Mouse (Mus musculus) forebrain, embryonic 14.5 days (tissue): ENCODE data around the gene Abcg1. TPM values are rescaled to one million over a fixed set of nuclear protein-coding genes. Genes with fewer than 3 reads are reported as not detected.

Experiments
- ATAC-seq: fragments of 200-750 bp; cut with Nextera tagmentation; 2 replicates; pipeline ENCODE4 v1.8.0; 2017; ENCODE audit warnings: mild to moderate bottlenecking, moderate library complexity
- DNase-seq: peaks from one replicate; pipeline ENCODE4 v3.0.0-alpha.2; 2015; ENCODE audit warnings: low spot score
- H3K27ac ChIP-seq: fragments of 300-500 bp; sonication (generic); 2 replicates; pipeline ENCODE4 v1.5.1; 2014; ENCODE audit warnings: low read depth, mild to moderate bottlenecking, control low read depth, low read length, moderate library complexity
- H3K27me3 ChIP-seq: fragments of 300-500 bp; sonication (generic); replicated peaks from 2 replicates; pipeline ENCODE4 v1.6.1; 2014; ENCODE audit warnings: low read length, control low read depth, mixed read lengths; ENCODE audit not compliant: control insufficient read depth, insufficient read depth
- H3K36me3 ChIP-seq: fragments of 300-500 bp; sonication (generic); 2 replicates; pipeline ENCODE4 v1.6.1; 2014; ENCODE audit warnings: low read length, control low read depth; ENCODE audit not compliant: control insufficient read depth, insufficient read depth
- H3K4me1 ChIP-seq: fragments of 300-500 bp; sonication (generic); 2 replicates; pipeline ENCODE4 v1.6.1; 2014; ENCODE audit warnings: antibody characterized with exemption, low read length, control low read depth; ENCODE audit not compliant: control insufficient read depth, insufficient read depth
- H3K4me2 ChIP-seq: fragments of 300-500 bp; sonication (generic); 2 replicates; pipeline ENCODE4 v1.6.1; 2014; ENCODE audit warnings: mild to moderate bottlenecking, control low read depth, low read length
- H3K4me3 ChIP-seq: fragments of 300-500 bp; sonication (generic); 2 replicates; pipeline ENCODE4 v1.5.1; 2014; ENCODE audit warnings: low read depth, low read length, control low read depth
- H3K9ac ChIP-seq: fragments of 300-500 bp; sonication (generic); 2 replicates; pipeline ENCODE4 v1.6.1; 2014; ENCODE audit warnings: mild to moderate bottlenecking, low read length, control low read depth, moderate library complexity
- H3K9me3 ChIP-seq: fragments of 300-500 bp; sonication (generic); replicated peaks from 2 replicates; pipeline ENCODE4 v1.6.1; 2016; ENCODE audit warnings: low read length, control low read depth, mixed read lengths; ENCODE audit not compliant: control insufficient read depth
- WGBS: fragments of 180-500 bp; shearing (Covaris S2); extraction: QIAGEN DNeasy Blood & Tissue Kit; methylation state at CpG from one replicate; pipeline ENCODE4 v1.1.7; 2014; 5-methylcytosine and 5-hydroxymethylcytosine counted together
- polyA plus RNA-seq: library from polyadenylated mRNA; unstranded; fragments of >200 nt; fragmentation: Nextera tagmentation; extraction: Ambion mirVana; gene quantifications from 2 replicates; pipeline ENCODE4 v1.2.1, GENCODE M21; 2014

Gene Abcg1
- polyA plus RNA-seq, 1 experiment from 2014 or later = 16.8 TPM

DNA sequence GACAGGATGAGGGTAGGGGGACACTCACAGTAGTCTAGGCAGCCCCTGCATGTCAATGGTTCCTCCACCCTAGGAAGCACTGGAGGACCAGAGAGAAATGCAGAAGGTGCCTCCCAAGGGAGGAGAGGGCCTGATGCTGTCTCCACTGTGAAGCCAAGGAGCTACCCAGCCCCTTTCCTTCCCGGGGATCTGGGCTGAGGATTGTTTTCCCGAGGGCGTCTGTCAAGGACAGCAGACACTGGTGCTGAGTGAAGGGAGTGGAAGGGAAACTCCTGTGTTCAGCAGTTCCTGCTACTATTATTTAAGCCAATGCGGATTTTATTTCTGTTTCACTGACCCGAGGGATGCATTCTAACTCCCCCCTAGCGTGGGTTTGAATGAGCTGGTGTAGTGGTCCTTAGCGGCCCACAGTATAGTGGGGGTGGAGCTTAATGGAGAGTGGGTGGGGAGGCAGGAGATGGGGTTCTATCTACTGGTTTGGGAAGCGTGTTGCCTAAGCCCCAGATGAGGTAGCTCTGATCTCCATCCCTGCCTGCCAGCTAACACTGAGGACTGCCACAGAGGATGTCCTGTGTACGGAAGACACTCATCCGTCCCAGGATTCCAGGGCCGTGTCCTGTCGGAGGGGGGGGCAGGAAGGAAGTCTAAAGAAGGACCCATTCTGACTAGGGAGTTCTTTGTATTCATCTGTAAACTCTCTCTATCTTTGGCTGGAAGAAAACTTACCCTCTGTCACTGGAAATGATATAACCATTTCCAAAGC lies 21.8 kb downstream of the Abcg1 start:
- no peak for DNase-seq
- Histone ChIP-seq H3K27me3 (no peaks in the 10 kb centered on the region), H3K36me3 (no peaks in the 10 kb centered on the region), H3K27ac (no peak overlapping the region), H3K9ac (no peak overlapping the region), H3K9me3 (no peaks in the 10 kb centered on the region), H3K4me2 (no peak overlapping the region), H3K4me3 (no peak overlapping the region), H3K4me1 (peaks cover 1% of the 10 kb centered on the region)
- WGBS = 61% methylated on average over 12 of the region's 12 CpGs
- no peak for ATAC-seq

GRCm38 (mm10) chr17:31082296-31083078 lies 25.0 kb downstream of the Abcg1 start:
- 92% methylated on average over 4 of the region's 4 CpGs for WGBS
- H3K9ac ChIP-seq = no peak overlapping the region
- no peak for DNase-seq
- no peak overlapping the region for H3K27ac ChIP-seq
- H3K4me1 ChIP-seq = no peaks in the 10 kb centered on the region
- ATAC-seq = no peak
- no peak overlapping the region for H3K4me3 ChIP-seq
- H3K4me2 ChIP-seq = no peak overlapping the region
- no peaks in the 10 kb centered on the region for H3K36me3 ChIP-seq
- H3K9me3 ChIP-seq = no peaks in the 10 kb centered on the region
- no peaks in the 10 kb centered on the region for H3K27me3 ChIP-seq

DNA sequence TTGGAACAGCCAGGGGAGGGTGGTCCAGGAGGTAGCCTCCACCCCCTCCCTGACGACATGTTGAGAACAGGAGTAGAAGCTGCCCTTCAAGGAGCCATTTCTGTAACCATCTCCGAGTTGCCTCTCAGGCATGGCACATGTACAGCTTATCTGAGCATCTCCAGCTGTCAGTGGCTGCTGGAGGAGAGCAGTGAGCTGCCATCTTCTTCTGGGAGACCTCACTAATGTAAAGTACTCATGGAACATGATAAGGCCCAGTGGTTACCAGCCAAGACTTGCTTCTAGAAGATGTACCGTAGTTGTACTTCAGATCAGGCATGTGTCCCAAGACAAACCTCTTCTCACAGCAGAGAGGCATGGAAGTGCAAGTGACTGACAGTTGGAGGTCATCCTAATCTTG lies 28.0 kb downstream of the Abcg1 start:
- DNase-seq = no peak
- no peak overlapping the region for H3K4me2 ChIP-seq
- peaks cover 17% of the 10 kb centered on the region for H3K4me1 ChIP-seq
- H3K9me3 ChIP-seq = no peaks in the 10 kb centered on the region
- no peak for ATAC-seq
- no peak overlapping the region for H3K9ac ChIP-seq
- WGBS = 89% methylated on average over 3 of the region's 3 CpGs
- H3K36me3 ChIP-seq = no peaks in the 10 kb centered on the region
- H3K4me3 ChIP-seq = no peak overlapping the region
- no peaks in the 10 kb centered on the region for H3K27me3 ChIP-seq
- H3K27ac ChIP-seq = no peak overlapping the region

GRCm38 (mm10) chr17:31086196-31086595 lies 28.7 kb downstream of the Abcg1 start:
- ATAC-seq = no peak
- Histone ChIP-seq H3K4me3 (no peak overlapping the region), H3K4me2 (no peak overlapping the region), H3K27me3 (no peaks in the 10 kb centered on the region), H3K36me3 (no peaks in the 10 kb centered on the region), H3K9me3 (no peaks in the 10 kb centered on the region), H3K27ac (no peak overlapping the region), H3K4me1 (peaks cover 24% of the 10 kb centered on the region), H3K9ac (no peak overlapping the region)
- no peak for DNase-seq
- 88% methylated on average over 7 of the region's 7 CpGs for WGBS

GRCm38 (mm10) chr17:31088711-31089110 lies 31.2 kb downstream of the Abcg1 start:
- no peak overlapping the region for H3K4me3 ChIP-seq
- H3K4me2 ChIP-seq = no peak overlapping the region
- H3K27ac ChIP-seq = no peak overlapping the region
- peaks cover 24% of the 10 kb centered on the region for H3K4me1 ChIP-seq
- H3K9ac ChIP-seq = no peak overlapping the region
- peaks cover 4% of the 10 kb centered on the region; the same call in 1 of the 2 replicates for H3K36me3 ChIP-seq
- H3K9me3 ChIP-seq = no peaks in the 10 kb centered on the region
- DNase-seq (no peak), ATAC-seq (no peak)
- H3K27me3 ChIP-seq = no peaks in the 10 kb centered on the region
- 65% methylated on average over 5 of the region's 5 CpGs for WGBS

- no peak overlapping the region for H3K4me3 ChIP-seq
- H3K9ac ChIP-seq = no peak overlapping the region
- no peaks in the 10 kb centered on the region for H3K27me3 ChIP-seq
- no peak for DNase-seq
- peaks cover 24% of the 10 kb centered on the region for H3K4me1 ChIP-seq
- WGBS = 77% methylated on average over 8 of the region's 8 CpGs
- no peaks in the 10 kb centered on the region for H3K9me3 ChIP-seq
- H3K36me3 ChIP-seq = peaks cover 4% of the 10 kb centered on the region; the same call in 1 of the 2 replicates
- no peak overlapping the region for H3K4me2 ChIP-seq
- H3K27ac ChIP-seq = peak overlapping the region; percentile 46; the same call in 1 of the 2 replicates
- ATAC-seq = no peak
These were observed 32.4 kb downstream of the Abcg1 start for GRCm38 (mm10) chr17:31089848-31090247.

GRCm38 (mm10) chr17:31091023-31091735 lies 33.7 kb downstream of the Abcg1 start:
- Histone ChIP-seq H3K4me1 (peaks cover 24% of the 10 kb centered on the region), H3K36me3 (peaks cover 5% of the 10 kb centered on the region; the same call in 1 of the 2 replicates), H3K9me3 (no peaks in the 10 kb centered on the region), H3K4me3 (no peak overlapping the region), H3K4me2 (no peak overlapping the region), H3K27me3 (no peaks in the 10 kb centered on the region), H3K9ac (peak overlapping the region; percentile 25; the same call in 1 of the 2 replicates), H3K27ac (peak overlapping the region; percentile 29)
- 55% methylated on average over 13 of the region's 13 CpGs for WGBS
- ATAC-seq = no peak
- DNase-seq = peak; percentile 39

- no peak overlapping the region for H3K4me2 ChIP-seq
- no peak for ATAC-seq
- no peaks in the 10 kb centered on the region for H3K27me3 ChIP-seq
- peaks cover 9% of the 10 kb centered on the region; the same call in 1 of the 2 replicates for H3K36me3 ChIP-seq
- peaks cover 11% of the 10 kb centered on the region for H3K4me1 ChIP-seq
- H3K4me3 ChIP-seq = no peak overlapping the region
- no peak for DNase-seq
- no peak overlapping the region for H3K27ac ChIP-seq
- H3K9me3 ChIP-seq = no peaks in the 10 kb centered on the region
- 50% methylated on average over 5 of the region's 5 CpGs for WGBS
- no peak overlapping the region for H3K9ac ChIP-seq
These were observed 37.3 kb downstream of the Abcg1 start for GRCm38 (mm10) chr17:31094781-31095180.
